Mouse (Mus musculus) adrenal gland, postnatal 4 days (tissue): ENCODE results near the gene Usp7. TPM values are rescaled to one million over a fixed set of nuclear protein-coding genes. Genes with fewer than 3 reads are reported as not detected.
"Not testable (repeated sequence)": the region's sequence is repeated elsewhere in the genome, so short reads cannot be mapped to it uniquely, and the experiment has no call there.

Experiments used
- DNase-seq, 2 experiments: peaks; one replicate each; pipeline ENCODE4 v3.0.0; 2021 to 2022; ENCODE audit warnings: low spot score in 2 of 2, mixed read lengths in 2 of 2
- total RNA-seq, 2 experiments: library from RNA; stranded (reverse); gene quantifications; 2 replicates each; pipeline ENCODE4 v1.2.3; 2021

Gene Usp7
- total RNA-seq, 2 experiments from 2014 or later: 142 to 178 TPM

DNA sequence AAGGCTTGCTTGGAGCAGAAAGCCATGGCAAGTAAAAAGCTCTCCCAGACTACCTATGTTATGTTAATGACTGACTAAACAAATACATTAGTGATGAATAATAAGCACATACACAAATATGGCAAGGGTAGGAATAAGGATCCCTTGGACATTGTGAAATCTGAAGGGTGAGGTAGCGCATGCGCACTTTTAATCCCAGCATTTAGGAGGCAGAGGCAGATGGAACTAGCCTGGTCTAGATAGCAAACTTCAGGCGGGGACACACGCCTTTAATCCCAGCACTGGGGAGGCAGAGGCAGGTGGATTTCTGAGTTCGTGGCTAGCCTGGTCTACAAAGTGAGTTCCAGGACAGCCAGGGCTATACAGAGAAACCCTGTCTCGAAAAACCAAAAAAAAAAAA is 34.5 kb downstream of the Usp7 start:
- not testable (repeated sequence) for DNase-seq

DNA sequence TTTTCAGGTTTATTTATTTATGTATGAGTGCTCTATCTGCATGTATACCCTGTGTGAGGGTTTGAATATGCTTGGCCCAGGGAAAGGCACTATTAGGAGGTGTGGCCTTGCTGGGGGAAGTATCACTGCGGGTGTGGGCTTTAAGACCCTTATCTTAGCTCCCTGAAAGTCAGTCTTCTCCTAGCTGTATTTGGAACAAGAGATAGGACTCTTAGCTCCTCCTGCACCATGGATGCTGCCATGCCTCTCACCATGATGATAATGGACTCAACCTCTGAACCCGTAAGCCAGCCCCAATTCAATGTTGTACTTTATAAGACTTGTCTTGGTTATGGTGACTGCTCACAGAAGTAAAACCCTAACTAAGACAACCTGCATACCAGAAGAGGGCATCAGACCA is 39.8 kb downstream of the Usp7 start:
- DNase-seq: no peak

DNA sequence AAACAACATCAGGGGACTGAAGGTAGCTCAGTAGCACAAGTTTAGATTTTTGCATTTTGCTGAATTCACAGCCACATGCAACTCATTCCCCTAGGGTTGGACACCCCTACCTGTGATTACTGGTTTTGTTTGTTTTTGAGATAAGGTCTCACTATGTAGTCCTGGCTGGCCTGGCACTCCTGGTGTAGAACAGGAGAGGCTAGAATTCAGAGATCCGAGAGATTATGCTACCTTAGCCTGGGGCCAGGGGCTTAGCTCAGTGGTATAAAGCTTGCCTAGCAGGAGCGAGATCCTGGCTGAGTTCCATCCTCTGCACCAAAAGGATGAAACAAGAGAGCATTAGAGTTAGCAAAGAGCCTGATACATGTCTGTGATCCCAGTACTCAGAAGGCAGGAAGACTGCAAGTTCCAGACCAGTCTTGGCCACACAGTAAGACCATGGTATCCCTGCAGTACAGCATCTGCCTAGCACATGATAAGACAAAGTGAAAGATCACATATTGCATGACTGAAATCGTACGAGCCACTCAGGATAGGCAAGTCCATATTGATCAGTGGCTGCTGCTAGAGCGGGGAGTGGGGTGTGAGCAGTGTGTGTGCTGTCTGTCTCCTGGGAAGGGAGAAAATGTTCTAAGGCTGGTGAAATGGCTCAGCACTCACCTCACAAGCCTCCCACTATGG is 40.4 kb downstream of the Usp7 start:
- no peak for DNase-seq

DNA sequence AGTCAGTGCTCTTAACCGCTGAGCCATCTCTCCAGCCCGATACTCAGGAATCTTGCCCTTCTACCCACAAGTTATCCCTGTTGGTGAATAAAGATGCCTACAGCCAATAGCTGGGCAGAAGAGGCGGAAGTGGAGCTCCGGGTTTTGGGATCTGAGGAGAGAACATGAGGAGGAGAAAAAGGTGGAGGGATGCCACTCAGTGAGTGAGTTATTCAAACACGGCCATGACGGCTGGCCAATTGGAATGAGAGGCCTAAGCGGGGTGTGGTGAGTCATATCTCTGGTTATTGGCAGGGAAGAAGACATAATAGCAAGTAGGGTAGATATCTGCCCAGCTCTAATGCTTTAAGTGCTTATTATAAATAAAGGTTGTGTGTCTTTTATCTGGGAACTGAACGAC is 43.2 kb downstream of the Usp7 start:
- DNase-seq: no peak

DNA sequence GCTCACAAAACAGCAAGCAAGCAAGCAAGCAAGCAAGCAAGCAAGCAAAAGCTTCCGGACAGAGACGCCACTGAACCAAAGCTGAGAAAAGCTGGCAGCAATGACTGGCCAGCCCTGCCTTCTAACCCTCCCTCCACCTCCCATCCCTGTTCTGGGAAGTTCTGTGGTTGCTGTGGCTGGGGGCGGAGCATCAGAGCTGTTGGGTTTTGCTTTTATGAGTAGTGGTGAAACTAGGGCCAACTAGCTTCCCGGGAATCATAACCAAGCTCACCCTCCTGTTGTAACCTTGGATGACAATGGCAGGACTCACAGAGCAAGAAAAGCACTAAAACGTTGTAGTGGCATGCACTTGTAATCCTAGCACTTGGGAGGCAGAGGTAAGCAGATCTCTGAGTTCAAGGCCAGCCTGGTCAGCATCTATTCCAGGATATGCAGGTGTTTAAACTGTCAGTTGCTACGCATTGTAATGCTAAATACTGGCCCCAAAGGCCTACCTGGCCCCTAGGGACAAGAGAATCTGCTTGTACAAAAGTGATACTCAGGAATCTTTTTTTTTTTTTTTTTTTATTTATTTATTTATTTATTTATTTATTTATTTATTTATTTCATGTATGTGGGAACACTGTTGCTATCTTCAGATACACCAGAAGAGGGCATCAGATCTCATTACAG is 43.8 kb downstream of the Usp7 start:
- no peak for DNase-seq

DNA sequence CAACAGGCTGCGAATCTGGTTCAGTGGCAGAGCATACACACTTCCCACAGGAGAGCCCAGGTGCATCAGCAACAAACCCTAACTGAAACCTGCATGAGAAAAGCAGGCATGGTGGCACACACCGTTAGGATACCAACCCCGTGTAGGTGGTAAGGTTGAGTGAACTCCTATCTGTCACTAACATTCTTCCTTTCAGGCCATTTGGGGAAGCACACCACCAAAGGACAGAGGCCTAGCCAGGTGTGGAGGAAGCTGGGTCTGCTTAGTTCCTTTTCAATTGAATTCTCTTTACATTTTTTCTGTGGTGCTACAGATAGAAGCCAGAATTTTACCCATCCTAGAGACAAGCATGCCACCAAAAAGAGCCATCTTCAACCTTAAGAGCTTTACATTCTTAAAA is 44.3 kb downstream of the Usp7 start:
- no peak for DNase-seq

DNA sequence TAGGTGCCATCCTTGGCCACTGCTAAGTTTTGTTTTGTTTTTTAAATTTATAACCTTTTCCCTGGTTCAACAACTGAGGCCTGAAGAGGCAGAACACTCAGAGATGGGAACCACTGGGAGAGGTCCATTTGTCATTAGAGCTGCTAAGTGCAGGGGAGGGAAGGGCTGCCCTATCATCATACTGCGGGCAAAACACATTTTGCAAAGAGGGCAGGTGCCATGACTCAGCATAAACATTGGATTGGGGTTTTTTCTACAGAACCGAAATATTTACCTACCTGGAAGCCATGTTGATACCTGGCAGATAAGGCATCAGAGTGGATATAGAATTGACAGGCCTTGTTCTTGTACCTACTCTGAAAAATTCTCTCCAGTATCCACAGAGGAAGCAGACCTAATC is 45.6 kb downstream of the Usp7 start:
- no peak for DNase-seq

DNA sequence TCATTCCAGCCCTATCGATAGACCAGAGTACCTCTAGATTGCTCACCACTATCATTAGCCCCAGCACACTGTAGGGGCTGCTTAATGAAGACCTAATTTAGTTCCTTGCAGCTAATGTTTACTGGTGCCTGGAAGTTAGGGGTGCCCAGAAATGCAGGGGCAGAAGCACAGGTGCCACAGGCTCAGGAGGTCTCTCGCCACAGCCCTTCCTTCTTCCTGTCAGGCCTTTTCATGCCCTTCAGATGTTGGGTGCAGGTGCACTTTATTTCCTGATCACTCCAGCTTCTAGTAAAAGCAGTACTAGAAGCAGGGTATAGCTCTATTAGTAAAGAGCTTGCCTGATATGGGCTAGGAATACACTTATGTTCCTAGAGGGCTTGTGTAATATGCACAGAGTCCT is 46.4 kb downstream of the Usp7 start:
- no peak for DNase-seq

DNA sequence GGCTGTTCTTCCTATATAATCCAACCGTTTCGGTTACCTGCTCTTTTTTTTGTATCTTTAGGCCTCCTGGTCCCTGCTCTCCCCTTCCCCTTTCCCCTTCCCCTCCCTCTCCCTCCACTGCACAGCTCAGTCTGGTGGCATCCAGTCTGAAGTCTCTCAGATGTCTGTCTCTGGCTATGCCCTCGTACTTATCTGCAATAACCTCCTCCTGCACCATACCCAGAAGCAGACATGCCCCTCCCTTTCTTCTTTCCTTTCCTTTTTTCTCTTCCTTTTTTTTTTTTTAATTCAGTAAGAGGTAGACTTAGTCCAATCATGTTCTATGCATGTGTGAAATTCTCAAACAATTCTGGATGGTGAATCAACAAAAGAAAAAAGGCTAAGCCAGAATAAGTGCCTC is 48.1 kb downstream of the Usp7 start:
- DNase-seq: no peak

DNA sequence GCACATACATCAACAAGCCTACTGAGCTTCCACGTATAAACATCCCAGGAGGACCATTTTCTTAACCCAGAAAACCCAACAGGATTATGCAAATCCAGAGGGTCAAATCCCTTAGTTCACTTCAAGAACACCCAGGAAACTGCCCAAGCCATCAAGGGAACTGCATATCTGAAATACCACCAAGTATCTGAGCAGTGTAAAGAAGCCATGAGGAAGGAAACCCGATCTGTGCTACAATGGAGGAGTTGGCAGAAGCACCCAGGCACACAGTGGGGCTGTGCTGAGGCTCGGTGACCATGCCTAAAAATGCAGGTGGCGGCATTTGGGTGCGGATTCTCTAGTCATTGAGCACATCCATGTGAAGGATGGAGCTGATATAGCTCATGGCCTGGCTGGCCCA is 50.4 kb downstream of the Usp7 start:
- no peak for DNase-seq

DNA sequence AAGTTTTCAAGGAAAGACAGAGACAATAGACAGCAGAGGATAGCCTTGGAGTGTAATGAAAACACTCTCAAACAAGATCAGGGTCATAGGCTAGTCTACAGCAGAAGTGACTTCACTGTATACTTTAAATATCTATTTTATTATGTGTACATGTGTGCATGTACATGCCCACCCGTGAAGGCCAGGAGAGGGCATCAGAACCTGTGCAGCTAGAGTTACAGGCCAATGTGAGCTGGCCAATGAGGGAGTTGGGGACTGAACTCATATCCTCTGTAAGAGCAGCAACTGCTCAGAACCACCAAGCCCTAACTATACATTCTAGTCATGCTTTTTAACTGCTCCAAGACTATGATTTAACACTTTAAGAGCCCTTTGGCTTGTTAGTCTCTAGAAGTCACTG is 51.0 kb downstream of the Usp7 start:
- no peak for DNase-seq

DNA sequence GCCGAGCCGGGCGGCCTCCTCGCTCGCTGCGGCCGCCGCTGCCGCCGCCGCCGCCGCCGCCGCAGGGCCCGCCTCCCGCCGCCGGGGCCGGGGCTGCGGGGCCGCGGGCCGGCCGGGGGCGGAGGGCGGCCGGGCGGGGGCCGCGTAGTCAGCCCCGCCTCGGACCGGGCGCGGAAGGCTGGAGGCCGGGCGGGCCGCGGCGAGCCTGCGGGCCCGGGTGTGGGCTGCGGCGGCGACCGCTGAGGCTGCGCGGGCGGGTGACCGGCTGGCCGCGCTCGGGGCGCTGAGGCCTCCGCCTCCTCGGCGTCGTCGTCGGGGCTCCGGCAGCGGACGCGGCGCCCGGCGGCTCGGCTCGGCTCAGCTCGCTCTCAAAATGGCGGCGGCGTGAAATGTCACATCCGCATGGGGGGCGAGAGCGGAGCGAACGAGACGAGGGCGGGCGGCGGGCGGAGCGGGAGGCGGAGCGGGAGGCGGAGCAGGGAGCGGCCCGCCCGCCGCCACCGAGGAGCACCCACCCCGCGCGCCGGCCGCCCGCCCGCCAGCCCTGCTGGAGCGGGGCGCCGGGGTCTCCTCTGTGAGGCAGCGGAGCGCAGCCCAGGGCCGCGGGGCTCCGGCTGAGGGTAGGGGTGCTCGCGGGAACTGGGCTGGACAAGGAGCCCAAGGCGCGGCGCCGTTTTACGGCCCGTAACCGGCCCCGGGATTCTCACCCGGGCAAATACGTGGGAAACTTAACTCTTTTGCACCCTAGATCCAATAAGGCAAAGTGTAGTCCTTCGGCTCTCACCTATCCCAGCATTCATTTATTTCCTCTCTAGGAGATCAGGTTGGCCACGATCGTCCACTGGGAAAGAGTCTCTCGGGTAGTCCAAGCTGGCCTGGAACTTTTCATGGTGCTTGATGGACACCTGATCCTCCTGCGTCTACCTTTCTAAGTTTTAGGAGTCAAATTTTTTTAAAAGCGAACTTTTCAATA is 53.3 kb downstream of the Usp7 start:
- DNase-seq: peak; percentile 83 to 89

DNA sequence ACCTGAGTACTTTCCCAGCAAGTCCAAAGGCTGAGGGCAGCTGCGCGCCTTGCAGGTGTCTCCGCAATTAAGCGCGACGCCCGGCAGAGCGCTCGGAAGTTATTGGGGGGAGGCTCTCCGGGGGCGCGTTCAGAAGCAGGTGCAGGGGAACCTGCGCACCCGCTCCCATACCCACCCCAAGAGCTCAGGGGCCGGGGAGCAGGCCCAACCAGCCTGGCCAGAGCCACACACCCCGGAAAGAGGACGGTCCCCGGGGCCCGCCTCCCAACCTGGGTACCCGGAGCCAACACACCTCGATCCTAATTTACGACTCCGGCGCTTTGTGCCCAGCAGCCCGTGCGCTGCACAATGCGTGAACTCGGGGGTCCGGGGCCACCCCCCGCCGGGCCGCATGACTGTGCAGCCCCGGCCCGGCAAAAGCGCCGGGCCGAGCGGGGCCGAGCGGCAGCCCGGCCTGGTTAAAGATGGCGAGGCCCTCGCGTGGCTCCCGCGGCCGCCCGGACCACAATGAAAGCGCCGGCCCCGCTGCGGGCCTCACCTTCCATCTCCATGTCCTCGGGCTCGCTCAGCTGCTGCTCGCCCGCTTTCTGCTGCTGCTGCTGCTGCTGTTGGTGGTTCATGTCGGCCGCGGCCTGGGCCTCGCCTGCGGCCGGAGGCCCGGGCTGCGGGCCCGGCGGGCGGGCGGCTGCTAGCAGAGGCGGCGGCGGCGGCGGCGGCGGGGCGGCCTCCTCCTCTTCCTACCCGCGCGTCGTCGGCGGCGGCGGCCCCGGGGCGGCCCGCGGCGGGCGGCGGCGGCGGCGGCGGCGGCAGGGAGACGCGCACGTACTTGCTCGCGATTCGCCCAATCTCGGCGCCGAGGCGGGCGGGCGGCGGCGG is 54.2 kb downstream of the Usp7 start:
- peak in 1 of 2 experiments; percentile 12 for DNase-seq

DNA sequence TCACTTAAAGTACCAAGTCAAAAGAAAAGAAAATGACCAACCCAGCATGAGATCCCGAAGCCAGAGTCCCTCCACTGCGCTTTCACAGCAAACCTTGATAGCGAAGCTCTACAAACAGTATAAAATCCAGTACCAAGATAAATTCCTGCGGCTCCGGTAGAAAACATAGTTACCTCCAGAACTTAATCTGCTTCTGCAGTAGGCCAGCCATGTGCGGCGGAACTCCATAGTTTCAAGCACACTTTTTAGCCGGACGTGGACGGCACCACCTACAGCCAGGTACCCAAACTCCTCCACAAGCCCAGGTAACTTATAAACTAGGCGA is 54.8 kb downstream of the Usp7 start:
- no peak for DNase-seq

DNA sequence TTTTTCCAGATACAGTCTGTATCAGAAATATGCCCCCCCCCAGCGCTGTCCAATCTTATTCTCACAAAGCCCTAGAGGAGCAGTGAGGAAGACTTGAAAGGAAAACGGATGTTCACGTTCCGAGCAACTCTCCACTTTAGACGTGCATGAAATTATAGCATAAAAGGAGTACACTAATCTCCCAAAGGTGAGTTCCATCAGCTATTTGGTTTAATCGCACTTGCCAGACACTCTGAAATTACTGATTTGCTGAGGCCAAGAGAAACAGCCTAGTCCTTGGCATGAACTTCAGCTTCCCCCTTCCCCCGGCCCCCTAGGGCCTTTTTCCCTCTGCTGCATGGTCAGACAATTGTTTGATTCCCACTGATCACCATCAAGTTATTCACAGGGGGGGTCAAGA is 55.4 kb downstream of the Usp7 start:
- DNase-seq: no peak

DNA sequence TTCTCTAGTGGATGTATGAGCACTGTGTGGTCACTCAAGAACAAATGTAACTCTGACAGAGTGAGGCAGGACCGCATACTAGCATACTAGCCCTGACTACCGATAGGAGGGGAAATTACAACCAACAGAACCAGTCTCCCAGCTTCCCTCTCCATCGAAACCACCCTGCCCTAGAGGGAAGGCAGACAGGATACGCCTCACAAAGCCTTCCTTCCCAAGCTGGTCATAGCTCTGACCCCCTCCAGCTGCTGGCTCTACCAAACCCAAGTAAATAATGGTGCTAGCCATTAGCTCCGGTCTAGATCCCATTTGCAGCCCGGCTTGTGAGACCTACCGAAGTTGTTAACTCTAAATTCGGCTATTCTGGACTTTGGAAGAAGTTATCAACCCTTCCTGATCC is 56.1 kb downstream of the Usp7 start:
- DNase-seq: no peak

DNA sequence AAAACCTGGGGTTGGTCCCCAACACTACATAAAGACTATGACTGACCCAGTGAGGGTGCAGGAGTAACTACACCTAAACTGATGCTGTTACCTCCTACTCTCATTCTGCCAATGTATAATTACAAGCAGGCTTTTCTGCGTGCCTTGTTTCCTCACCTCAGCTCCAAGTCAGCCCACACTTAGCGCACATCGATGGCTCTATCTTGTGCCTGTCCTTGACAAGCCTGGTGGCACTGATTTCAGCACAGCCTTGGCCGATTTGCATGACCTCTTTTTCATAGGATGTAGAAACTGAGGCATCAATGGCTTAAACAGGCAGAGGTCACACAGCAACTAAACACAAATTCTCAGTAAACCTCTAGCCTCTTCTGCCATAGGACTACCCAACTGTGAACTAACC is 57.4 kb downstream of the Usp7 start:
- DNase-seq: no peak

DNA sequence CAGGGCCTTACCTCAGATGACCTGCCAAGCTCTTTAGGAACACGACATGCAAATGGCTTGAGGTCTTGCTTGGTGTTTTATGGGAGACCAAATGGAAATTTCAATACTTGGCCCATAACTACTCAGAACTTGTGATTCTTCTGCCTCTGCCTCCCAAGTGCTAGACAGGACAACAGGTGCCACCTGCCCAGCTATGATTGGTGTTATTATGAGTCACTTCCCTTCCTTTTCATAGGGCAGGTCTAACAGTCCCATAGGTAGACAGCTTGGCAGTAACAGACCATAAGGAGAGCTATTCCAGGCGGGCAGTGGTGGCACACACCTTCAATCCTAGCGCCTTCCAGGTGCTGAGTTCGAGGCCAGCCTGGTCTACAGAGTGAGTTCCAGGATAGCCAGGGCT is 58.5 kb downstream of the Usp7 start:
- no peak for DNase-seq

DNA sequence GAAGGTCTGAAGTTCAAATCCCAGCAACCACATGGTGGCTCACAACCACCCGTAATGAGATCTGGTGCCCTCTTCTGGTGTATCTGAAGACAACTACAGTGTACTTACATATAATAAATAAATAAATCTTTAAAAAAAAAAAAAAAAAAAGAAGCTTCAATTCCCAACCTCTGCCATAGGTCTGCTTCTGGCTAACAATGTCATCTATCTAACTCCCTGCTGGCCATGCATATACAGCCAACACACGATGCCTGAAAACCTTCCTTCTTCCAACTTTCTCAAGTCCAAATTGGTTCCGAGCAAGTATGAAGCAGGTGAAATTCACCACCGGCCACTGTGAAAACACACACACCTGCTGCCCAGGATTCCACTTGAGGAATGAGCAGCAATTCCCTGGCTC is 59.7 kb downstream of the Usp7 start:
- DNase-seq: not testable (repeated sequence)

DNA sequence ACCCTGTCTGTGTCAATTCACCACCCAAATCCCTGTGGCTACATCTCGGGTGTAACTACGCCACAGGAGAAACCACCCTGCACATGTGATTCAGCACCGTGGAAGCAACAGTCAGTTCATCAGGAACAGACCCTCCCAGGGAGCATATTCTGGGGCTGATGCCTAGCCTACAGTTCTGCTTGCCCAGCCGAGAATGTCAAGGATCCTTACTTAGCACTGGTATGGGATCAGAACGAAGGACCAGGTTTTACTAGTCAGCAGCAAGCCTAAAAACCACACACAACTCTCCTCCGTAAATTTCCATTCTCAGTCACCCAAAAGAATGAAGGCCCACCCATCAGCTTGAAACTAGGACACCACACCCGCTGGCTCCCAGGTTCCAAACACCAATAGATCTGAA is 60.5 kb downstream of the Usp7 start:
- DNase-seq: no peak

DNA sequence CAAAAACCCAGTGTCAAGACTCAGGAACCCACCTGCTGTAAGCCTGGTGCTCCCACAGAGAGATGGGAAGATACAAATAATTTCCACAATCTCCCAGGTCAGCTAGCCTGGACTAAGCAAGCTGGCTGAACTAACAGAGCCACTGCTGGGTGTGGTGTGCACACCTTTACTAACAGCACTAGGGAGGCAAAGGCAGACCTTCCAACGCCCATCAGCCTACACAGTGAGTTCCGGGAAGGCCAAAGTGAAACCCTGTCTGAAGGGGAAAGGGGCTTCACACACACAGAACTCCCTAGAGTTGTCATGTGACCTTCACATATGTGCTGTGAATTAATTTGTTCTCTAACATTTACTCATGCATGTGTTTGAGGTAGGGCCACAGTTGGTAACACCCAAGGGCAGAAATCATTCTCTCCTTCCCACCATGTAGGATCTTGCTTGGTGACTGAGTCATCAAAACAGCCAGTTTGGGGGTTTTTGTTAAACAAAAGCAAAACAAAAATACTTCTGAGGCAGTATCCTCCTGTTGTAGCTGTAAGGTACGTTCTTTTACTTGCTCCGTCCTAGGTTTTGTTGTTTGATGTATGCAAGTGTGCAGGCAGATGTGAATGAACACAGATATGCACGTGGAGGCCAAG is 63.9 kb downstream of the Usp7 start:
- DNase-seq: no peak
